Mouse (Mus musculus) E14TG2a.4 (cell line): Measurements from ENCODE around the gene Rad9a.

Experiments
- H3K27me3 ChIP-seq: 2 replicates; pipeline ENCODE4 v1.6.1; 2014; ENCODE audit warnings: low read length, control low read depth; ENCODE audit not compliant: insufficient read depth
- H3K36me3 ChIP-seq: 2 replicates; pipeline ENCODE4 v1.6.1; 2014; ENCODE audit warnings: low read length, control low read depth; ENCODE audit not compliant: insufficient read depth
- H3K4me1 ChIP-seq: replicated peaks from 2 replicates; pipeline ENCODE4 v1.6.1; 2014; ENCODE audit warnings: low read depth, low read length, control low read depth
- H3K4me3 ChIP-seq: replicated peaks from 2 replicates; pipeline ENCODE4 v1.5.1; 2014; ENCODE audit warnings: mild to moderate bottlenecking, low read length
- H3K9me3 ChIP-seq: 2 replicates; pipeline ENCODE4 v1.6.1; 2014; ENCODE audit warnings: low read length, control low read depth
- CTCF ChIP-seq: conservative IDR thresholded peaks from 2 replicates; pipeline ENCODE4 v1.5.1; 2014; ENCODE audit warnings: low read length
- NANOG ChIP-seq: IDR thresholded peaks from 2 replicates; pipeline ENCODE4 v1.6.1; 2014; ENCODE audit warnings: borderline replicate concordance, low read length, mixed read lengths
- POU5F1 ChIP-seq: IDR thresholded peaks from 2 replicates; pipeline ENCODE4 v1.6.1; 2014; ENCODE audit warnings: low read length, borderline replicate concordance

Gene Rad9a

GRCm38 (mm10) chr19:4231253-4232185, 30.1 kb upstream of the Rad9a start, which contains the start of gene Pold4:
Pold4 (plus strand) TSS chr19:4231899.
- 0 out of 2 replicates have a peak, but pooled peaks cover 13% of the 10 kb centered on the region for H3K27me3 ChIP-seq
- H3K36me3 ChIP-seq = no peaks in the 10 kb centered on the region
- H3K4me3 ChIP-seq = peak within 1 kb of the TSS; percentile 80
- H3K9me3 ChIP-seq = no peaks in the 10 kb centered on the region
- H3K4me1 ChIP-seq = peaks cover 64% of the 10 kb centered on the region
- no peak for TF ChIP-seq CTCF
- TF ChIP-seq POU5F1 = no peak
- TF ChIP-seq NANOG = no peak

- H3K4me1 ChIP-seq = peaks cover 57% of the 10 kb centered on the region
- H3K9me3 ChIP-seq = no peaks in the 10 kb centered on the region
- no peaks in the 10 kb centered on the region for H3K36me3 ChIP-seq
- 0 out of 2 replicates have a peak, but pooled peaks cover 13% of the 10 kb centered on the region for H3K27me3 ChIP-seq
- no peak for TF ChIP-seq CTCF
- H3K4me3 ChIP-seq = no peak overlapping the region
These were observed 29.0 kb upstream of the Rad9a start for GRCm38 (mm10) chr19:4230415-4230814.

DNA sequence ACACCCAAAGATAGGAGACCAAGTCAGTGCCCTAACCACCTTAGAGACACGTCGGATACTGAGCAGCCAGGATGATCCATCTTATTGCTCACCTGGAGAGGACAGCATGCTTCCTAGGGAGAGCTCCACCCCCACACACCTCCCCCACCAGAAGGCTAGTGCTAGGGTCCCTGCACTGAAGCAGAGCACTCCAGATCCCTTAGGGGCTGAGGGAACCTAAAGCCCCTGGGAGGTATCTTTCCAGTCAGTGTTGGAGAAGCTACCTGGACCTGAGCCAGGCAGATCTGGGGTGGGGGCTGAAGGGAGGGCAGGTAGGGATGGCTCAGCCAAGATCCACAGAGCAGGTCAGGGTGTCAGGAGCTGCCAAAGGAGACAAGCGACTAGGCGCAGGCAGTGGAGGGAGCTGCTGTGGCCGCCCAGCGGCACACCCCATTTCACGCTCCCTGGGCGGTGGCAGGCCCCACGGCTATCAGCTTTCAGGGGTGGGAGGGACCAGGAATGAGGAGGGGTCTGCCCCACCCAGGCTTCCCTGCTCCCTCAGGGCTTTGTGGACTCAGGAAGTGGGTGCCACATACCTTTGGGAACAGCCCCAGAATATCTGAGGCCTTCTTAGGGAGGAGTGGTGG, 28.1 kb upstream of the Rad9a start:
- H3K36me3 ChIP-seq = no peaks in the 10 kb centered on the region
- H3K4me1 ChIP-seq = peaks cover 57% of the 10 kb centered on the region
- H3K27me3 ChIP-seq = 0 out of 2 replicates have a peak, but pooled peaks cover 13% of the 10 kb centered on the region
- H3K4me3 ChIP-seq = peak overlapping the region; percentile 23; the same call in 1 of the 2 replicates
- no peaks in the 10 kb centered on the region for H3K9me3 ChIP-seq
- TF ChIP-seq POU5F1 (no peak), NANOG (no peak), CTCF (no peak)

DNA sequence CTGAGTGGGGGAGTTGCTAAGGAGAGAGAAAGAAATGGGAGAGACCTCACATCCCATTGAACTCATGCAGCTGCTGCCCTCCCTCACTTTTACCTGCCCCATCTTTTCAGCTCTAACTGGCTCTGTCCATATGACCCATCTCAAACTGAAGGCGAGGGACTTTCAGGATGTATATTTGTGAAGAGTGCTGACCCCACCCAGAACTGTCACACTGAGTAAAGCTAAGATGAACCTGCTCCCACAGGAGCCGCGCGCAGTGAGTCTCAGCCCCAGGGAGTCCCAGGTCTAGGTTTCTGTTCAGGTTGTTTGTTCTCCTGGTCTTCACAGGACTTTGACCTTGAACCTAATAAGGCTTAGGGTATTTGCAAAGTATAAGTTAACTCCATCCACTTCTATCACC, 27.4 kb upstream of the Rad9a start:
- no peak for TF ChIP-seq NANOG
- no peak for TF ChIP-seq CTCF
- TF ChIP-seq POU5F1 = no peak

DNA sequence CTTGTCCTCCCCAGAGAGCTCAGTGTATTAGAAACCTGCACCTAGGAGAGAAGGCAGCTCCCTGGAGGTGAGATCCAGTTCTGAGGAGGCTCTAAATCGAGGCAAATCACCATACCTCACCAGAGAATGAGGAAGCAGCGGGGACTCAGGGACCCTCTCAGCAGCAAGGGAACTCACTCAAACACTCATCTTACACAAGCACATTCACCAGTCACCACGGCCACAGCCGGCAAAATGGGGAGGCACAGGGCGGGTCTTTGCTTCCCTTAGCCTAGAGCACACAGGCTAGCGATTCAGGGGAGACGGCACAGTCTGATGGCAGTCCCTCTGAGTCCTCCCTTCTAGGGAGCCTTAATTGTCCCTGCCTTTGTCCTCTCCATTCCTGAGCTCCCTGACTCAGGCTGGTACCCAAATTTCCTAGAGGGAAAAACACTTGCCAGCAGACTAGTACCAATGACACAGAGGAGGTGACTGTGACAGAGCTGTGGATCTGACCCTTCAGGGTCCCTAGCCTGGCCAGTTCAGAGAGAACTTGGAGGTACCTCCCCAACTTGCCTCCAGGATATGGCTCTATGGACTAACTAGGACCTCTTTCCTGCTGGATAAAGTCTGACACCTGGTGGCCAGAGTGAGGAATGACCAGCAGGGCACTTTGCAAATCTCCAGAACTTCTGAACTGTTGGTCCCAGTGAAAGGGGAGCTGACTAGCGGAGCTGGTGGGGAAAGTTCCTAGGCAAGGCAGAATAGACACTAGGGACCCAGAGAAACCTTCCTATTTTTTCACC, 26.6 kb upstream of the Rad9a start:
- TF ChIP-seq CTCF (peak; percentile 99), NANOG (no peak)
- 0 out of 2 replicates have a peak overlapping the region, but pooled peaks have one; percentile 17 for H3K4me3 ChIP-seq
- H3K36me3 ChIP-seq = no peaks in the 10 kb centered on the region
- peaks cover 13% of the 10 kb centered on the region; the same call in 1 of the 2 replicates for H3K27me3 ChIP-seq
- H3K9me3 ChIP-seq = no peaks in the 10 kb centered on the region
- peaks cover 57% of the 10 kb centered on the region for H3K4me1 ChIP-seq

More for the DNA sequence above, 27.4 kb upstream of the Rad9a start:
- no peaks in the 10 kb centered on the region for H3K9me3 ChIP-seq
- no peaks in the 10 kb centered on the region for H3K36me3 ChIP-seq
- H3K4me3 ChIP-seq = no peak overlapping the region
- H3K4me1 ChIP-seq = peaks cover 57% of the 10 kb centered on the region
- H3K27me3 ChIP-seq = 0 out of 2 replicates have a peak, but pooled peaks cover 13% of the 10 kb centered on the region

- TF ChIP-seq POU5F1 (no peak), NANOG (peak; percentile 62; the same call in 1 of the 2 replicates), CTCF (no peak)
These were observed 26.0 kb upstream of the Rad9a start for GRCm38 (mm10) chr19:4227446-4227845.

DNA sequence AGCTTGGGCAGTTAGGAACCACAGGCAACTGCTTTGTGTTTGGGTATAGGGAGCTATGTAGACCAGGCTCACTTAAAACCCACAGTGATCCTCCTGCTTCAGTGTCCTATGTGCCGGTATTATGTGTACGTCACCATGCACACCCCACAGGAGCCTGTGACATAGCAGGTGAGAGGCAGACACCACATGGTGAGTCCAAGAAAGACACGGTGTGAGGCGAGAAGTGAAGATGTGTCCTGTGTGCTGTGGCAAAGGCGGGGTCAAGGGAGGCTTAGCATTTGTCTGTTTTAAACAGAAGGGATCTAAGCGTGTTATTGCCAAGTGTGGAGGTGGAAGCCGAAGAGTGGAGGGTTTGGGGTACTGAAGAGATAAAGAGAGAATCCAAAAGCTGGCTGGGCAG, 25.3 kb upstream of the Rad9a start:
- no peaks in the 10 kb centered on the region for H3K36me3 ChIP-seq
- no peaks in the 10 kb centered on the region for H3K9me3 ChIP-seq
- no peak for TF ChIP-seq CTCF
- H3K27me3 ChIP-seq = peaks cover 26% of the 10 kb centered on the region
- peaks cover 50% of the 10 kb centered on the region for H3K4me1 ChIP-seq
- no peak overlapping the region for H3K4me3 ChIP-seq

More at GRCm38 (mm10) chr19:4227446-4227845, 26.0 kb upstream of the Rad9a start:
- no peaks in the 10 kb centered on the region for H3K36me3 ChIP-seq
- peaks cover 54% of the 10 kb centered on the region for H3K4me1 ChIP-seq
- H3K4me3 ChIP-seq = 0 out of 2 replicates have a peak overlapping the region, but pooled peaks have one; percentile 17
- H3K9me3 ChIP-seq = no peaks in the 10 kb centered on the region
- peaks cover 20% of the 10 kb centered on the region for H3K27me3 ChIP-seq

GRCm38 (mm10) chr19:4222165-4222564, 20.7 kb upstream of the Rad9a start:
- H3K4me1 ChIP-seq = peaks cover 33% of the 10 kb centered on the region
- no peaks in the 10 kb centered on the region for H3K9me3 ChIP-seq
- H3K4me3 ChIP-seq = no peak overlapping the region
- no peaks in the 10 kb centered on the region for H3K36me3 ChIP-seq
- TF ChIP-seq POU5F1 (no peak), CTCF (no peak), NANOG (no peak)
- peaks cover 51% of the 10 kb centered on the region for H3K27me3 ChIP-seq
